Mouse (Mus musculus): ENCODE data around the gene Ssh2.

GRCm38 (mm10) chr11:77493512-77494343, 277.6 kb downstream of the Ssh2 start, which contains the start of gene Git1:
- no peak for TF ChIP-seq MAFK (IDR thresholded peaks at IDR 0.05; ENCODE audit: insufficient read depth, low read depth, low read length)
- no peak for TF ChIP-seq ZNF384 (IDR thresholded peaks at IDR 0.05; ENCODE audit: low read depth, low read length)
- TF ChIP-seq CHD2 (IDR thresholded peaks at IDR 0.05; ENCODE audit: low read depth, low read length), result no peak

Data from ES-E14 (cell line).